Mouse (Mus musculus): Measurements from ENCODE around the gene Pde3a. TPM values are rescaled to one million over a fixed set of nuclear protein-coding genes. Genes with fewer than 3 reads are reported as not detected.
"Not testable (repeated sequence)": the region's sequence is repeated elsewhere in the genome, so short reads cannot be mapped to it uniquely, and the experiment has no call there.

Pde3a gene
- polyA plus RNA-seq, 1 experiment from 2014 or later = 1.4 TPM

GRCm38 (mm10) chr6:141309872-141310271 lies 60.8 kb downstream of the Pde3a start:
- H3K9me3 ChIP-seq (ENCODE audit: control insufficient read depth, low read length) = no peaks in the 10 kb centered on the region
- WGBS = 27% methylated on average over 3 of the region's 3 CpGs
- no peak for ATAC-seq
- no peak overlapping the region for H3K27ac ChIP-seq (ENCODE audit: low read length)
- H3K4me3 ChIP-seq (replicated peaks; ENCODE audit: low read length) = no peak overlapping the region
- no peaks in the 10 kb centered on the region for H3K36me3 ChIP-seq (ENCODE audit: control insufficient read depth, insufficient read depth)
- H3K27me3 ChIP-seq (replicated peaks; ENCODE audit: control insufficient read depth, insufficient read depth, low read length) = no peaks in the 10 kb centered on the region
- H3K4me2 ChIP-seq (ENCODE audit: low read length) = no peak overlapping the region
- H3K9ac ChIP-seq (replicated peaks; ENCODE audit: low read depth, low read length) = no peak overlapping the region
- H3K4me1 ChIP-seq (replicated peaks; ENCODE audit: control insufficient read depth, insufficient read depth, low read length) = no peaks in the 10 kb centered on the region

GRCm38 (mm10) chr6:141310351-141310750 lies 61.3 kb downstream of the Pde3a start:
- Histone ChIP-seq H3K27me3 (replicated peaks; ENCODE audit: control insufficient read depth, insufficient read depth, low read length) (no peaks in the 10 kb centered on the region), H3K4me2 (ENCODE audit: low read length) (no peak overlapping the region), H3K4me1 (replicated peaks; ENCODE audit: control insufficient read depth, insufficient read depth, low read length) (no peaks in the 10 kb centered on the region), H3K4me3 (replicated peaks; ENCODE audit: low read length) (no peak overlapping the region), H3K36me3 (ENCODE audit: control insufficient read depth, insufficient read depth) (no peaks in the 10 kb centered on the region), H3K9me3 (ENCODE audit: control insufficient read depth, low read length) (no peaks in the 10 kb centered on the region), H3K27ac (ENCODE audit: low read length) (no peak overlapping the region), H3K9ac (replicated peaks; ENCODE audit: low read depth, low read length) (no peak overlapping the region)
- ATAC-seq = no peak
- 68% methylated on average over 6 of the region's 6 CpGs for WGBS

GRCm38 (mm10) chr6:141311615-141312014 lies 62.5 kb downstream of the Pde3a start:
- Histone ChIP-seq H3K4me1 (replicated peaks; ENCODE audit: control insufficient read depth, insufficient read depth, low read length) (no peaks in the 10 kb centered on the region), H3K27ac (ENCODE audit: low read length) (no peak overlapping the region), H3K27me3 (replicated peaks; ENCODE audit: control insufficient read depth, insufficient read depth, low read length) (no peaks in the 10 kb centered on the region), H3K9ac (replicated peaks; ENCODE audit: low read depth, low read length) (no peak overlapping the region), H3K9me3 (ENCODE audit: control insufficient read depth, low read length) (no peaks in the 10 kb centered on the region), H3K36me3 (ENCODE audit: control insufficient read depth, insufficient read depth) (no peaks in the 10 kb centered on the region), H3K4me2 (ENCODE audit: low read length) (no peak overlapping the region), H3K4me3 (replicated peaks; ENCODE audit: low read length) (no peak overlapping the region)
- 94% methylated on average over 6 of the region's 6 CpGs for WGBS
- ATAC-seq = no peak

- 90% methylated on average over 4 of the region's 4 CpGs for WGBS
- no peaks in the 10 kb centered on the region for H3K36me3 ChIP-seq (ENCODE audit: control insufficient read depth, insufficient read depth)
- no peaks in the 10 kb centered on the region for H3K4me1 ChIP-seq (replicated peaks; ENCODE audit: control insufficient read depth, insufficient read depth, low read length)
- H3K4me3 ChIP-seq (replicated peaks; ENCODE audit: low read length) = no peak overlapping the region
- ATAC-seq = no peak
- H3K9ac ChIP-seq (replicated peaks; ENCODE audit: low read depth, low read length) = no peak overlapping the region
- H3K9me3 ChIP-seq (ENCODE audit: control insufficient read depth, low read length) = no peaks in the 10 kb centered on the region
- no peak overlapping the region for H3K4me2 ChIP-seq (ENCODE audit: low read length)
- H3K27me3 ChIP-seq (replicated peaks; ENCODE audit: control insufficient read depth, insufficient read depth, low read length) = no peaks in the 10 kb centered on the region
- no peak overlapping the region for H3K27ac ChIP-seq (ENCODE audit: low read length)
Measured at GRCm38 (mm10) chr6:141313112-141313511, 64.0 kb downstream of the Pde3a start.

GRCm38 (mm10) chr6:141318440-141318839 lies 69.4 kb downstream of the Pde3a start:
- Histone ChIP-seq H3K27me3 (replicated peaks; ENCODE audit: control insufficient read depth, insufficient read depth, low read length) (no peaks in the 10 kb centered on the region), H3K9me3 (ENCODE audit: control insufficient read depth, low read length) (no peaks in the 10 kb centered on the region), H3K4me2 (ENCODE audit: low read length) (no peak overlapping the region), H3K4me3 (replicated peaks; ENCODE audit: low read length) (no peak overlapping the region), H3K27ac (ENCODE audit: low read length) (no peak overlapping the region), H3K36me3 (ENCODE audit: control insufficient read depth, insufficient read depth) (no peaks in the 10 kb centered on the region), H3K4me1 (replicated peaks; ENCODE audit: control insufficient read depth, insufficient read depth, low read length) (no peaks in the 10 kb centered on the region), H3K9ac (replicated peaks; ENCODE audit: low read depth, low read length) (no peak overlapping the region)
- peak; percentile 55; the same call in 1 of the 2 replicates for ATAC-seq
- 54% methylated on average over 3 of the region's 3 CpGs for WGBS

GRCm38 (mm10) chr6:141321253-141321652 lies 72.2 kb downstream of the Pde3a start:
- no peak for ATAC-seq
- Histone ChIP-seq H3K36me3 (ENCODE audit: control insufficient read depth, insufficient read depth) (no peaks in the 10 kb centered on the region), H3K27me3 (replicated peaks; ENCODE audit: control insufficient read depth, insufficient read depth, low read length) (no peaks in the 10 kb centered on the region), H3K4me3 (replicated peaks; ENCODE audit: low read length) (no peak overlapping the region), H3K9me3 (ENCODE audit: control insufficient read depth, low read length) (no peaks in the 10 kb centered on the region), H3K27ac (ENCODE audit: low read length) (no peak overlapping the region), H3K4me1 (replicated peaks; ENCODE audit: control insufficient read depth, insufficient read depth, low read length) (no peaks in the 10 kb centered on the region), H3K4me2 (ENCODE audit: low read length) (no peak overlapping the region), H3K9ac (replicated peaks; ENCODE audit: low read depth, low read length) (no peak overlapping the region)
- 95% methylated on average over 3 of the region's 3 CpGs for WGBS

GRCm38 (mm10) chr6:141322961-141323360 lies 73.9 kb downstream of the Pde3a start:
- no peak overlapping the region for H3K9ac ChIP-seq (replicated peaks; ENCODE audit: low read depth, low read length)
- H3K9me3 ChIP-seq (ENCODE audit: control insufficient read depth, low read length) = no peaks in the 10 kb centered on the region
- no peak overlapping the region for H3K4me2 ChIP-seq (ENCODE audit: low read length)
- WGBS = 40% methylated on average over 4 of the region's 4 CpGs
- no peak overlapping the region for H3K4me3 ChIP-seq (replicated peaks; ENCODE audit: low read length)
- H3K4me1 ChIP-seq (replicated peaks; ENCODE audit: control insufficient read depth, insufficient read depth, low read length) = no peaks in the 10 kb centered on the region
- no peak for ATAC-seq
- no peak overlapping the region for H3K27ac ChIP-seq (ENCODE audit: low read length)
- no peaks in the 10 kb centered on the region for H3K27me3 ChIP-seq (replicated peaks; ENCODE audit: control insufficient read depth, insufficient read depth, low read length)
- no peaks in the 10 kb centered on the region for H3K36me3 ChIP-seq (ENCODE audit: control insufficient read depth, insufficient read depth)

- H3K9me3 ChIP-seq (ENCODE audit: control insufficient read depth, low read length); ATAC-seq: not testable (repeated sequence)
- 91% methylated on average over 2 of the region's 2 CpGs for WGBS
Measured at GRCm38 (mm10) chr6:141327134-141327533, 78.1 kb downstream of the Pde3a start.

GRCm38 (mm10) chr6:141328071-141328470 lies 79.0 kb downstream of the Pde3a start:
- Histone ChIP-seq H3K4me1 (replicated peaks; ENCODE audit: control insufficient read depth, insufficient read depth, low read length) (no peaks in the 10 kb centered on the region), H3K4me3 (replicated peaks; ENCODE audit: low read length) (no peak overlapping the region), H3K36me3 (ENCODE audit: control insufficient read depth, insufficient read depth) (no peaks in the 10 kb centered on the region), H3K27ac (ENCODE audit: low read length) (no peak overlapping the region), H3K27me3 (replicated peaks; ENCODE audit: control insufficient read depth, insufficient read depth, low read length) (no peaks in the 10 kb centered on the region), H3K4me2 (ENCODE audit: low read length) (no peak overlapping the region), H3K9me3 (ENCODE audit: control insufficient read depth, low read length) (no peaks in the 10 kb centered on the region), H3K9ac (replicated peaks; ENCODE audit: low read depth, low read length) (no peak overlapping the region)
- ATAC-seq = no peak
- WGBS = 93% methylated on average over 3 of the region's 3 CpGs

More at GRCm38 (mm10) chr6:141327134-141327533, 78.1 kb downstream of the Pde3a start:
- not testable (repeated sequence) for H3K36me3 ChIP-seq (ENCODE audit: control insufficient read depth, insufficient read depth); H3K4me3 ChIP-seq (replicated peaks; ENCODE audit: low read length); H3K27me3 ChIP-seq (replicated peaks; ENCODE audit: control insufficient read depth, insufficient read depth, low read length); H3K4me2 ChIP-seq (ENCODE audit: low read length); H3K9ac ChIP-seq (replicated peaks; ENCODE audit: low read depth, low read length); H3K4me1 ChIP-seq (replicated peaks; ENCODE audit: control insufficient read depth, insufficient read depth, low read length); H3K27ac ChIP-seq (ENCODE audit: low read length)

- Histone ChIP-seq H3K4me2 (ENCODE audit: low read length) (no peak overlapping the region), H3K9ac (replicated peaks; ENCODE audit: low read depth, low read length) (no peak overlapping the region), H3K36me3 (ENCODE audit: control insufficient read depth, insufficient read depth) (no peaks in the 10 kb centered on the region), H3K27me3 (replicated peaks; ENCODE audit: control insufficient read depth, insufficient read depth, low read length) (no peaks in the 10 kb centered on the region), H3K27ac (ENCODE audit: low read length) (no peak overlapping the region), H3K9me3 (ENCODE audit: control insufficient read depth, low read length) (no peaks in the 10 kb centered on the region), H3K4me1 (replicated peaks; ENCODE audit: control insufficient read depth, insufficient read depth, low read length) (no peaks in the 10 kb centered on the region), H3K4me3 (replicated peaks; ENCODE audit: low read length) (no peak overlapping the region)
- WGBS = 43% methylated on average over 2 of the region's 2 CpGs
- no peak for ATAC-seq
Measured at GRCm38 (mm10) chr6:141331464-141331863, 82.4 kb downstream of the Pde3a start.
